ENCODE assay signal across 9 mouse cellular contexts in the genomic region with DNA sequence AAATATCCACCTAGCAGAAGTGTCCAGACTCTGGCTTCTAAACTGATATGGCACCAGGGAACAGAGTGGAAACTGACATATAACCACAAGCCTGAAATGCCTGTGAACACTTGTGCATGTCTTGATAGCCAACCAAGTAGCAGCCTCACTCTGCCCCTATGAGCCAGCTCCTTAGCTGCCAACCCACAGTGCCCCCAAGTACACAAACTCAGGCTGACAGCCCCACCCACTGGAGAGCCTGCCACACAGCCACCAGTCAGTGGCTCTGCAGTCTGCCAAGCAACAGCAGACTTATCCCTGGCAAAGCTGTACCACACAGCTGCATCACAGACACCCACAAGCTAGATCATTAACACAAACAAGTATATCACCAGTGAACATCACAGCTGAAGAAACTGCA. TPM values are rescaled to one million over a fixed set of nuclear protein-coding genes. Genes with fewer than 3 reads are reported as not detected.
DNase-seq lines count a peak whose midpoint lies in the region; ATAC-seq lines count a peak whose summit lies in the region.
"Had no signal": no experiment of that assay in that cellular context is flagged by ENCODE, and none has a peak within 500 bp of the region (broad histone marks: within the 10 kb centered on the region; RNA-seq: fewer than 3 reads in every experiment).

No protein-coding gene starts in this region.

- no peak for ATAC-seq in hindbrain, embryonic 14.5 days (ENCODE audit: low FRiP score)

- DNase-seq in cerebellum, postnatal 10 days: peak; percentile 49 to 63
- no peak for DNase-seq in cerebellum, adult 9-10 months
- peak; percentile 50 for DNase-seq in testis, postnatal 10 days (ENCODE audit: low spot score)
- DNase-seq in testis, postnatal 14 days (ENCODE audit: low spot score): no peak
- peak; percentile 20 for DNase-seq in lung, postnatal 36 days
- peak; percentile 88 for DNase-seq in thymus, postnatal 4 days
- DNase-seq in hindbrain, embryonic 14.5 days (ENCODE audit: low spot score): no peak
- DNase-seq in B cell, adult 2 months: no peak

- H3K4me3 ChIP-seq in hindbrain, embryonic 14.5 days (replicated peaks; ENCODE audit: low read length): no peak overlapping the region
- H3K4me3 ChIP-seq: embryonic facial prominence, embryonic 13.5 days had no signal

- no peaks in the 10 kb centered on the region for H3K36me3 ChIP-seq in hindbrain, embryonic 14.5 days (replicated peaks; ENCODE audit: control insufficient read depth, insufficient read depth)
- H3K36me3 ChIP-seq: embryonic facial prominence, embryonic 13.5 days had no signal

- no peaks in the 10 kb centered on the region for H3K4me1 ChIP-seq in hindbrain, embryonic 14.5 days (replicated peaks; ENCODE audit: control insufficient read depth, insufficient read depth, low read length)
- H3K4me1 ChIP-seq: embryonic facial prominence, embryonic 13.5 days had no signal

- H3K27ac ChIP-seq in hindbrain, embryonic 14.5 days: no peak overlapping the region
- H3K27ac ChIP-seq: embryonic facial prominence, embryonic 13.5 days had no signal

- H3K4me2 ChIP-seq in hindbrain, embryonic 14.5 days (replicated peaks): no peak overlapping the region
- H3K4me2 ChIP-seq: embryonic facial prominence, embryonic 13.5 days had no signal

- H3K9me3 ChIP-seq in hindbrain, embryonic 14.5 days (ENCODE audit: control insufficient read depth, low read length): no peaks in the 10 kb centered on the region
- H3K9me3 ChIP-seq: embryonic facial prominence, embryonic 13.5 days had no signal

- H3K27me3 ChIP-seq in hindbrain, embryonic 14.5 days (ENCODE audit: control insufficient read depth, insufficient read depth, low read length): no peaks in the 10 kb centered on the region
- H3K27me3 ChIP-seq: embryonic facial prominence, embryonic 13.5 days had no signal

- no peak overlapping the region for H3K9ac ChIP-seq in hindbrain, embryonic 14.5 days
- H3K9ac ChIP-seq: embryonic facial prominence, embryonic 13.5 days had no signal

RNA-seq across cellular contexts. Expression of a gene that starts 19.4 kb away (rescaled TPM):
- polyA plus RNA-seq in hindbrain, embryonic 14.5 days (2014; fragmentation: Nextera tagmentation; extraction: Ambion mirVana): 2.5 and 3.1 TPM in 2 replicates

RNA-seq across cellular contexts. Expression of a gene that starts 19.6 kb away (rescaled TPM):
- polyA plus RNA-seq in hindbrain, embryonic 14.5 days (2014; fragmentation: Nextera tagmentation; extraction: Ambion mirVana): 13.2 and 14.6 TPM in 2 replicates

Comparison
In these comparisons a context has a peak if more than half of its experiments do, and no peak if none do; other contexts are left out.
1. DNase-seq: peak in cerebellum, postnatal 10 days (2 of 2), testis, postnatal 10 days (single experiment), lung, postnatal 36 days (single experiment) and thymus, postnatal 4 days (single experiment); none in cerebellum, adult 9-10 months (single experiment), testis, postnatal 14 days (single experiment), hindbrain, embryonic 14.5 days (single experiment) and B cell, adult 2 months (0 of 2).